Mouse (Mus musculus): ENCODE measurements around the gene Ccn2.

The Ccn2 gene

GRCm38 (mm10) chr10:24642796-24643580 is 47.7 kb downstream of the Ccn2 start:
- DNase-seq = no peak

- DNase-seq = no peak
Observed at GRCm38 (mm10) chr10:24645169-24645568, 49.9 kb downstream of the Ccn2 start.

Measured in retina, postnatal 1 day (tissue).